Mouse (Mus musculus) ES-E14 (cell line): ENCODE results near the gene Olfr1375.
"Not testable (repeated sequence)": the region's sequence is repeated elsewhere in the genome, so short reads cannot be mapped to it uniquely, and the experiment has no call there.

Experiments used
- CHD2 ChIP-seq: IDR thresholded peaks from 2 replicates; pipeline ENCODE4 v1.6.1; 2014; ENCODE audit warnings: mild to moderate bottlenecking, low read depth, low read length, inconsistent platforms
- HCFC1 ChIP-seq: IDR thresholded peaks from 2 replicates; pipeline ENCODE4 v1.6.1; 2012; ENCODE audit warnings: low read length, inconsistent platforms, borderline replicate concordance; ENCODE audit not compliant: insufficient read depth
- MAFK ChIP-seq: IDR thresholded peaks from 2 replicates; pipeline ENCODE4 v1.6.1; 2014; ENCODE audit warnings: mild to moderate bottlenecking, low read depth, low read length, inconsistent platforms; ENCODE audit not compliant: insufficient read depth
- ZC3H11A ChIP-seq: IDR thresholded peaks from 2 replicates; pipeline ENCODE4 v1.6.1; 2012; ENCODE audit warnings: low read depth, mild to moderate bottlenecking, inconsistent platforms, low read length, borderline replicate concordance
- ZNF384 ChIP-seq: IDR thresholded peaks from 2 replicates; pipeline ENCODE4 v1.6.1; 2012; ENCODE audit warnings: low read depth, low read length, inconsistent platforms

- TF ChIP-seq ZC3H11A, MAFK, CHD2, HCFC1, ZNF384: not testable (repeated sequence)
These were observed 18.5 kb upstream of the Olfr1375 start for GRCm38 (mm10) chr11:51029381-51029780.
